Mouse (Mus musculus) forebrain, embryonic 13.5 days (tissue): Measurements from ENCODE around the gene Svs3b. TPM values are rescaled to one million over a fixed set of nuclear protein-coding genes. Genes with fewer than 3 reads are reported as not detected.
"Not testable (repeated sequence)": the region's sequence is repeated elsewhere in the genome, so short reads cannot be mapped to it uniquely, and the experiment has no call there.

ENCODE experiments used
- ATAC-seq: fragments of 200-750 bp; cut with Nextera tagmentation; 2 replicates; pipeline ENCODE4 v1.8.0; 2017
- H3K27ac ChIP-seq: fragments of 300-500 bp; sonication (generic); 2 replicates; pipeline ENCODE4 v1.5.1; 2015; ENCODE audit warnings: inconsistent platforms, mild to moderate bottlenecking, moderate library complexity
- H3K27me3 ChIP-seq: fragments of 300-500 bp; sonication (generic); 2 replicates; pipeline ENCODE4 v1.6.1; 2015; ENCODE audit warnings: mild to moderate bottlenecking, inconsistent platforms
- H3K36me3 ChIP-seq: fragments of 300-500 bp; sonication (generic); 2 replicates; pipeline ENCODE4 v1.6.1; 2015; ENCODE audit warnings: mild to moderate bottlenecking, inconsistent platforms; ENCODE audit not compliant: poor library complexity, severe bottlenecking
- H3K4me1 ChIP-seq: fragments of 300-500 bp; sonication (generic); 2 replicates; pipeline ENCODE4 v1.6.1; 2015; ENCODE audit warnings: inconsistent platforms
- H3K4me2 ChIP-seq: fragments of 300-500 bp; sonication (generic); 2 replicates; pipeline ENCODE4 v1.6.1; 2015; ENCODE audit warnings: inconsistent platforms, mild to moderate bottlenecking, moderate library complexity
- H3K4me3 ChIP-seq: fragments of 300-500 bp; sonication (generic); 2 replicates; pipeline ENCODE4 v1.5.1; 2015; ENCODE audit warnings: mild to moderate bottlenecking, inconsistent platforms
- H3K9ac ChIP-seq: fragments of 300-500 bp; sonication (generic); 2 replicates; pipeline ENCODE4 v1.6.1; 2015; ENCODE audit warnings: mild to moderate bottlenecking, inconsistent platforms
- H3K9me3 ChIP-seq: fragments of 300-500 bp; sonication (generic); replicated peaks from 2 replicates; pipeline ENCODE4 v1.6.1; 2016; ENCODE audit warnings: inconsistent platforms
- WGBS: fragments of 180-500 bp; shearing (Covaris S2); methylation state at CpG from one replicate; pipeline ENCODE4 v1.1.7; 2015; 5-methylcytosine and 5-hydroxymethylcytosine counted together
- polyA plus RNA-seq: library from polyadenylated mRNA; unstranded; fragments of >200 nt; fragmentation: Nextera tagmentation; extraction: Ambion mirVana; gene quantifications from 2 replicates; pipeline ENCODE4 v1.2.1, GENCODE M21; 2015

Svs3b gene
- polyA plus RNA-seq: not detected in 2 replicates

GRCm38 (mm10) chr2:164256540-164256939 lies at the start of gene Svs3b:
TSS of gene Svs3b (minus strand) at chr2:164256640.
- not testable (repeated sequence) for H3K9me3 ChIP-seq, H3K27me3 ChIP-seq, H3K27ac ChIP-seq, H3K9ac ChIP-seq, H3K4me3 ChIP-seq, ATAC-seq, H3K4me2 ChIP-seq, H3K4me1 ChIP-seq, H3K36me3 ChIP-seq
- WGBS: 80% methylated on average over 1 of the region's 1 CpGs

- H3K4me1 ChIP-seq, H3K27ac ChIP-seq, H3K36me3 ChIP-seq, H3K9ac ChIP-seq, H3K27me3 ChIP-seq, H3K4me2 ChIP-seq, H3K4me3 ChIP-seq, ATAC-seq, H3K9me3 ChIP-seq: not testable (repeated sequence)
- WGBS: 92% methylated on average over 1 of the region's 1 CpGs
Measured at GRCm38 (mm10) chr2:164288968-164289367, 32.5 kb upstream of the Svs3b start, which contains the start of gene Svs3a. TSS of gene Svs3a (plus strand) at chr2:164289268.

GRCm38 (mm10) chr2:164278359-164278758 lies 21.9 kb upstream of the Svs3b start, which contains the start of gene Svs4:
TSS of gene Svs4 (minus strand) at chr2:164278459.
- ATAC-seq: no peak
- Histone ChIP-seq H3K4me1 (no peaks in the 10 kb centered on the region), H3K27ac (no peak within 1 kb of the TSS), H3K4me2 (no peak within 1 kb of the TSS), H3K27me3 (no peaks in the 10 kb centered on the region), H3K36me3 (no peaks in the 10 kb centered on the region), H3K4me3 (no peak within 1 kb of the TSS), H3K9me3 (no peaks in the 10 kb centered on the region), H3K9ac (no peak within 1 kb of the TSS)
- WGBS: 98% methylated on average over 4 of the region's 4 CpGs

GRCm38 (mm10) chr2:164238366-164238765 lies 18.1 kb downstream of the Svs3b start, which contains the start of gene Svs2:
TSS of gene Svs2 (minus strand) at chr2:164238466.
- 90% methylated on average over 3 of the region's 3 CpGs for WGBS
- no peak within 1 kb of the TSS for H3K4me2 ChIP-seq
- ATAC-seq: no peak

GRCm38 (mm10) chr2:164232671-164233070 lies 23.8 kb downstream of the Svs3b start:
- WGBS: 89% methylated on average over 8 of the region's 8 CpGs
- H3K27ac ChIP-seq: no peak overlapping the region
- H3K9ac ChIP-seq: no peak overlapping the region
- no peaks in the 10 kb centered on the region for H3K9me3 ChIP-seq
- no peaks in the 10 kb centered on the region for H3K27me3 ChIP-seq
- ATAC-seq: no peak
- no peak overlapping the region for H3K4me2 ChIP-seq
- H3K36me3 ChIP-seq: no peaks in the 10 kb centered on the region
- H3K4me3 ChIP-seq: no peak overlapping the region
- H3K4me1 ChIP-seq: no peaks in the 10 kb centered on the region

More at GRCm38 (mm10) chr2:164238366-164238765, 18.1 kb downstream of the Svs3b start, which contains the start of gene Svs2:
- Histone ChIP-seq H3K4me1 (no peaks in the 10 kb centered on the region), H3K9me3 (no peaks in the 10 kb centered on the region), H3K27ac (no peak within 1 kb of the TSS), H3K36me3 (no peaks in the 10 kb centered on the region), H3K4me3 (no peak within 1 kb of the TSS), H3K27me3 (no peaks in the 10 kb centered on the region), H3K9ac (no peak within 1 kb of the TSS)

- Histone ChIP-seq H3K27ac (no peak overlapping the region), H3K9ac (no peak overlapping the region), H3K27me3 (no peaks in the 10 kb centered on the region), H3K36me3 (no peaks in the 10 kb centered on the region), H3K9me3 (no peaks in the 10 kb centered on the region), H3K4me3 (no peak overlapping the region), H3K4me1 (no peaks in the 10 kb centered on the region), H3K4me2 (no peak overlapping the region)
- WGBS: 90% methylated on average over 8 of the region's 8 CpGs
- no peak for ATAC-seq
Measured at GRCm38 (mm10) chr2:164228361-164229070, 27.9 kb downstream of the Svs3b start.

GRCm38 (mm10) chr2:164221522-164221921 lies 34.9 kb downstream of the Svs3b start, which contains the start of gene Wfdc15b:
TSS of gene Wfdc15b (minus strand) at chr2:164221660.
- H3K9me3 ChIP-seq: no peaks in the 10 kb centered on the region
- no peak within 1 kb of the TSS for H3K4me3 ChIP-seq
- H3K4me1 ChIP-seq: no peaks in the 10 kb centered on the region
- no peak within 1 kb of the TSS for H3K9ac ChIP-seq
- no peak within 1 kb of the TSS for H3K4me2 ChIP-seq
- H3K27ac ChIP-seq: no peak within 1 kb of the TSS
- no peak for ATAC-seq
- no peaks in the 10 kb centered on the region for H3K27me3 ChIP-seq
- 88% methylated on average over 11 of the region's 11 CpGs for WGBS
- H3K36me3 ChIP-seq: no peaks in the 10 kb centered on the region

GRCm38 (mm10) chr2:164219295-164219694 lies 37.1 kb downstream of the Svs3b start:
- no peak overlapping the region for H3K9ac ChIP-seq
- ATAC-seq: no peak
- H3K4me3 ChIP-seq: no peak overlapping the region
- H3K4me1 ChIP-seq: no peaks in the 10 kb centered on the region
- H3K9me3 ChIP-seq: no peaks in the 10 kb centered on the region
- no peak overlapping the region for H3K27ac ChIP-seq
- H3K36me3 ChIP-seq: no peaks in the 10 kb centered on the region
- 88% methylated on average over 9 of the region's 9 CpGs for WGBS
- H3K4me2 ChIP-seq: no peak overlapping the region
- no peaks in the 10 kb centered on the region for H3K27me3 ChIP-seq

- no peaks in the 10 kb centered on the region for H3K9me3 ChIP-seq
- no peaks in the 10 kb centered on the region for H3K27me3 ChIP-seq
- H3K9ac ChIP-seq: no peak overlapping the region
- no peaks in the 10 kb centered on the region for H3K4me1 ChIP-seq
- no peak for ATAC-seq
- WGBS: 81% methylated on average over 5 of the region's 5 CpGs
- no peak overlapping the region for H3K4me2 ChIP-seq
- no peak overlapping the region for H3K27ac ChIP-seq
- H3K36me3 ChIP-seq: no peaks in the 10 kb centered on the region
- H3K4me3 ChIP-seq: no peak overlapping the region
Measured at GRCm38 (mm10) chr2:164212711-164213110, 43.7 kb downstream of the Svs3b start.

- ATAC-seq: no peak
- 95% methylated on average over 4 of the region's 4 CpGs for WGBS
- no peak overlapping the region for H3K4me3 ChIP-seq
Measured at GRCm38 (mm10) chr2:164210892-164211291, 45.5 kb downstream of the Svs3b start.

GRCm38 (mm10) chr2:164206676-164207075 lies 49.8 kb downstream of the Svs3b start:
- H3K4me3 ChIP-seq: no peak overlapping the region
- ATAC-seq: no peak
- no peaks in the 10 kb centered on the region for H3K4me1 ChIP-seq
- no peak overlapping the region for H3K4me2 ChIP-seq
- no peaks in the 10 kb centered on the region for H3K27me3 ChIP-seq
- WGBS: 86% methylated on average over 4 of the region's 4 CpGs
- no peak overlapping the region for H3K9ac ChIP-seq
- H3K9me3 ChIP-seq: no peaks in the 10 kb centered on the region
- H3K27ac ChIP-seq: no peak overlapping the region
- H3K36me3 ChIP-seq: no peaks in the 10 kb centered on the region

More at GRCm38 (mm10) chr2:164210892-164211291, 45.5 kb downstream of the Svs3b start:
- H3K27me3 ChIP-seq: no peaks in the 10 kb centered on the region
- H3K36me3 ChIP-seq: no peaks in the 10 kb centered on the region
- H3K27ac ChIP-seq: no peak overlapping the region
- H3K9me3 ChIP-seq: no peaks in the 10 kb centered on the region
- H3K4me2 ChIP-seq: no peak overlapping the region
- no peaks in the 10 kb centered on the region for H3K4me1 ChIP-seq
- H3K9ac ChIP-seq: no peak overlapping the region

- 91% methylated on average over 10 of the region's 10 CpGs for WGBS
- H3K9me3 ChIP-seq, H3K4me1 ChIP-seq, H3K9ac ChIP-seq, H3K4me2 ChIP-seq, H3K4me3 ChIP-seq, H3K36me3 ChIP-seq, H3K27ac ChIP-seq, ATAC-seq, H3K27me3 ChIP-seq: not testable (repeated sequence)
Measured at GRCm38 (mm10) chr2:164206011-164206410, 50.4 kb downstream of the Svs3b start.
